Mouse (Mus musculus) MEL (cell line): ENCODE measurements around the gene Lnx2. TPM values are rescaled to one million over a fixed set of nuclear protein-coding genes. Genes with fewer than 3 reads are reported as not detected.

Experiments
- DNase-seq: peaks from one replicate; pipeline ENCODE4 v3.0.0; 2011; ENCODE audit warnings: low read depth, low spot score
- H3K27ac ChIP-seq: 2 replicates; pipeline ENCODE4 v1.5.1; 2012; ENCODE audit warnings: low read depth, mild to moderate bottlenecking, control low read depth, low read length, moderate library complexity; ENCODE audit not compliant: control insufficient read depth
- H3K27me3 ChIP-seq, 2 experiments: fragments of 150-350 bp in 1 of 2; sonication (generic) in 1 of 2; 2 replicates each; pipeline ENCODE4 v1.6.1; 2012; ENCODE audit warnings: low read length in 2 of 2, mild to moderate bottlenecking in 2 of 2, improper control_type of control experiment in 1 of 2, moderate library complexity in 1 of 2; ENCODE audit not compliant: insufficient read depth in 2 of 2, control insufficient read depth in 1 of 2
- H3K36me3 ChIP-seq, 2 experiments: 2 replicates each; pipeline ENCODE4 v1.6.1; 2012 to 2014; ENCODE audit warnings: low read length in 2 of 2, improper control_type of control experiment in 1 of 2, inconsistent platforms in 1 of 2, mild to moderate bottlenecking in 1 of 2; ENCODE audit not compliant: insufficient read depth in 2 of 2, control insufficient read depth in 1 of 2
- H3K4me1 ChIP-seq, 2 experiments: fragments of 150-350 bp in 1 of 2; sonication (generic) in 1 of 2; 2 replicates each; pipeline ENCODE4 v1.6.1; 2012; ENCODE audit warnings: low read length in 2 of 2, improper control_type of control experiment in 1 of 2, mild to moderate bottlenecking in 1 of 2; ENCODE audit not compliant: insufficient read depth in 2 of 2, control insufficient read depth in 1 of 2
- H3K4me3 ChIP-seq, 2 experiments: fragments of 150-350 bp in 1 of 2; sonication (generic) in 1 of 2; 2 replicates each; pipeline ENCODE4 v1.5.1; 2012; ENCODE audit warnings: low read depth in 2 of 2, low read length in 2 of 2, mild to moderate bottlenecking in 2 of 2, moderate library complexity in 2 of 2, control low read depth in 1 of 2, improper control_type of control experiment in 1 of 2; ENCODE audit not compliant: control insufficient read depth in 1 of 2, insufficient read depth in 1 of 2
- H3K79me2 ChIP-seq: 2 replicates; pipeline ENCODE4 v1.6.1; 2012; ENCODE audit warnings: mild to moderate bottlenecking, low read length, moderate library complexity; ENCODE audit not compliant: control insufficient read depth, poor library complexity, insufficient read depth
- H3K9ac ChIP-seq: 2 replicates; pipeline ENCODE4 v1.6.1; 2012; ENCODE audit warnings: low read depth, mild to moderate bottlenecking, control low read depth, low read length, moderate library complexity; ENCODE audit not compliant: control insufficient read depth, poor library complexity, severe bottlenecking
- H3K9me3 ChIP-seq: fragments of 150-350 bp; sonication (generic); replicated peaks from 2 replicates; pipeline ENCODE4 v1.6.1; 2012; ENCODE audit warnings: mild to moderate bottlenecking, low read length, improper control_type of control experiment, moderate library complexity; ENCODE audit not compliant: insufficient read depth
- CHD2 ChIP-seq: IDR thresholded peaks from 2 replicates; pipeline ENCODE4 v1.6.1; 2011; ENCODE audit warnings: low read length, improper control_type of control experiment
- ETS1 ChIP-seq: IDR thresholded peaks from 2 replicates; pipeline ENCODE4 v1.6.1; 2012; ENCODE audit warnings: low read depth, mild to moderate bottlenecking, inconsistent platforms, low read length, improper control_type of control experiment, moderate library complexity
- MAZ ChIP-seq: IDR thresholded peaks from 2 replicates; pipeline ENCODE4 v1.6.1; 2012; ENCODE audit warnings: low read depth, mild to moderate bottlenecking, inconsistent platforms, low read length, improper control_type of control experiment
- NELFE ChIP-seq: IDR thresholded peaks from 2 replicates; pipeline ENCODE4 v1.6.1; 2011; ENCODE audit warnings: low read depth, low read length, improper control_type of control experiment
- NRF1 ChIP-seq: IDR thresholded peaks from 2 replicates; pipeline ENCODE4 v1.6.1; 2014; ENCODE audit warnings: low read depth, mild to moderate bottlenecking, inconsistent platforms, low read length, improper control_type of control experiment, moderate library complexity; ENCODE audit not compliant: poor library complexity, insufficient read depth, severe bottlenecking
- RAD21 ChIP-seq: IDR thresholded peaks from 2 replicates; pipeline ENCODE4 v1.6.1; 2011; ENCODE audit warnings: mild to moderate bottlenecking, low read depth, low read length, improper control_type of control experiment
- SIN3A ChIP-seq: IDR thresholded peaks from 2 replicates; pipeline ENCODE4 v1.6.1; 2012; ENCODE audit warnings: low read length, improper control_type of control experiment, inconsistent platforms
- TBP ChIP-seq: IDR thresholded peaks from 2 replicates; pipeline ENCODE4 v1.8.0; 2011; ENCODE audit warnings: low read depth, low read length, improper control_type of control experiment
- TCF12 ChIP-seq: IDR thresholded peaks from 2 replicates; pipeline ENCODE4 v1.6.1; 2014; ENCODE audit warnings: low read depth, mild to moderate bottlenecking, inconsistent platforms, low read length, improper control_type of control experiment, moderate library complexity
- UBTF ChIP-seq: IDR thresholded peaks from 2 replicates; pipeline ENCODE4 v1.6.1; 2012; ENCODE audit warnings: low read depth, mild to moderate bottlenecking, inconsistent platforms, low read length, improper control_type of control experiment, moderate library complexity, borderline replicate concordance; ENCODE audit not compliant: insufficient read depth
- USF1 ChIP-seq: IDR thresholded peaks from 2 replicates; pipeline ENCODE4 v1.6.1; 2014; ENCODE audit warnings: low read depth, mild to moderate bottlenecking, inconsistent platforms, low read length, improper control_type of control experiment, moderate library complexity
- ZNF384 ChIP-seq: IDR thresholded peaks from 2 replicates; pipeline ENCODE4 v1.6.1; 2012; ENCODE audit warnings: low read depth, mild to moderate bottlenecking, inconsistent platforms, low read length, improper control_type of control experiment
- polyA plus RNA-seq, 2 experiments: library from polyadenylated mRNA; stranded (reverse) in 1 of 2; unstranded in 1 of 2; fragments of >175 nt in 1 of 2; fragments of >200 nt in 1 of 2; gene quantifications; 2 replicates each; pipeline versions ENCODE4 v1.2.1 to v1.2.4; 2012; ENCODE audit warnings: low replicate concordance in 2 of 2, low read depth in 1 of 2; ENCODE audit not compliant: insufficient read length in 2 of 2, insufficient read depth in 1 of 2, missing spikeins in 1 of 2
- total RNA-seq: library from RNA; depleted of rRNA; stranded (reverse); fragments of 300-350 nt; gene quantifications from 2 replicates; pipeline ENCODE4 v1.2.3, GENCODE M21; 2012

The Lnx2 gene
- total and polyA plus RNA-seq, 3 experiments = 22.0 to 26.1 TPM; not detected in 1

DNA sequence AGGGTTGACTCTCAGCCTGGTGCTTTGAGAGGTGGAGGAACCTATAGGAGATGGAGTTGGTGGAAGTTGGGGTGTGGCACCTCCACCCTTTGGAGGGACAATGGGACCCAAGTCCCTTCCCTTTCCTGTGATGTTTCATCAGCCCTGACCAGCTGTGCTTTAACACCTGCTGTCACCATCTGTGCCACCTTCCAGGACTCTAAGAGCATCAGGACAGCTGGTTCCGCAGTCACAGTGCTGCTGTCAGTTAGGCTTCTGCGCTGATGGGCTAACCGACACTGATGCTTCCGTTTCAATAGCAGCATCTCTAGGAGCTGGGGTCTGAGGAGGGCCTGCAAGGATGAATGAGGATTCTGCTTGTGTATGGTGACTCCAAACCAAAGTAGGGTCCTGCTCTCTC, 20.2 kb upstream of the Lnx2 start:
- H3K36me3 ChIP-seq = peaks cover 0 to 21% of the 10 kb centered on the region in 2 experiments; a peak in 3 of 4 replicates
- H3K9me3 ChIP-seq = no peaks in the 10 kb centered on the region
- peaks cover 0 to 4% of the 10 kb centered on the region in 2 experiments; a peak in 2 of 4 replicates for H3K4me1 ChIP-seq
- no peaks in the 10 kb centered on the region for H3K27me3 ChIP-seq
- no peak overlapping the region for H3K9ac ChIP-seq
- H3K79me2 ChIP-seq = 0 out of 2 replicates have a peak, but pooled peaks cover 2% of the 10 kb centered on the region
- no peak for TF ChIP-seq SIN3A
- TF ChIP-seq CHD2 = no peak
- no peak for TF ChIP-seq TBP
- TF ChIP-seq RAD21 = no peak
- TF ChIP-seq ETS1 = no peak
- no peak for TF ChIP-seq ZNF384
- H3K4me3 ChIP-seq = no peak overlapping the region
- H3K27ac ChIP-seq = no peak overlapping the region
- DNase-seq = no peak

DNA sequence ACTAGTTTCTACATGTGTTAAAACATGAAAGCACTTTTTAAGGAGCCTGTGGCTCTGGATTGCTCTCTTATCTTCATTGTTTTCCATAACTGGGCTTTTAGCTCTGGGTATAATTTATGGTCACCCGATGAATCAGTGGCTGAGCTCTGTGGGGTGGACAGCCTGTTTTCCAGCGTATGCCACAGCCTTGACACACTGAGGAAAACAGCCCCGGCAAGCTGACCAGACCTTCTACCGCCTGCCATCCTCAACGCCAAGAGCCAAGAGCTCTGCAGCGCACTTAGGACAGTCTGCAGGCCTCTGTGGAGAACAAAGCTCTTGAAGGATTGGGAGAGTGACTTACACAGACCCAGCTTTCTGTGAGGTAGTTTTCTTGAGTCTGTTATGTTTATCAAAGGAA, 17.9 kb upstream of the Lnx2 start:
- no peaks in the 10 kb centered on the region for H3K27me3 ChIP-seq
- H3K4me1 ChIP-seq = peaks cover 0 to 4% of the 10 kb centered on the region in 2 experiments; a peak in 2 of 4 replicates
- H3K4me3 ChIP-seq = no peak overlapping the region
- H3K9ac ChIP-seq = no peak overlapping the region
- no peaks in the 10 kb centered on the region for H3K9me3 ChIP-seq
- no peak overlapping the region for H3K27ac ChIP-seq
- TF ChIP-seq UBTF = no peak
- TF ChIP-seq NRF1 = no peak
- no peak for TF ChIP-seq ZNF384
- peaks cover 0 to 21% of the 10 kb centered on the region in 2 experiments; a peak in 3 of 4 replicates for H3K36me3 ChIP-seq
- H3K79me2 ChIP-seq = peaks cover 4% of the 10 kb centered on the region; the same call in 1 of the 2 replicates
- no peak for DNase-seq

DNA sequence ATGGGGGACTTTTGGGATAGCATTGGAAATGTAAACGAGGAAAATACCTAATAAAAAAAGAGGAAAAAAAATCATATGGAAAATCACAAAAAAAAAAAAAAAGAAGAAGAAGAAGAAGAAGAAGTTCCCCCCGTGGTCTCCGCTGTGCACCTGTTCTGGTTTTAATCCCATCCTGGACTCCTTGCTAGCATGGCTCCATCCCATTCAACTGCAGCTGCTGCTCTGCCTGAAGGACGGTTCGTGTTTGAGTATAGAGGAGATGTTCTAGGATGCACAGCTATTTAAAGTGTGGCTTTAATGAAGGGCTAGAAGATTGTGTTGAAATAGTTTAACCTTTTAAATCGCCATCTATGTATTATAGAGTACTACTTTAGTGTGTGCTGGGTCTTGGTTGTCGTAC, 16.1 kb upstream of the Lnx2 start:
- Histone ChIP-seq H3K27ac (no peak overlapping the region), H3K27me3 (no peaks in the 10 kb centered on the region), H3K36me3 (peaks cover 0 to 12% of the 10 kb centered on the region in 2 experiments; a peak in 3 of 4 replicates), H3K4me1 (peaks cover 0 to 4% of the 10 kb centered on the region in 2 experiments; a peak in 2 of 4 replicates), H3K79me2 (peaks cover 9% of the 10 kb centered on the region), H3K9ac (no peak overlapping the region), H3K4me3 (no peak overlapping the region), H3K9me3 (no peaks in the 10 kb centered on the region)
- DNase-seq = no peak
- no peak for TF ChIP-seq MAZ
- TF ChIP-seq TCF12 = no peak
- no peak for TF ChIP-seq NELFE
- TF ChIP-seq TBP = no peak
- TF ChIP-seq UBTF = no peak
- no peak for TF ChIP-seq CHD2
- no peak for TF ChIP-seq USF1
